Mouse (Mus musculus) layer of hippocampus, postnatal 14 days (tissue): ENCODE measurements around the gene Acp4. TPM values are rescaled to one million over a fixed set of nuclear protein-coding genes. Genes with fewer than 3 reads are reported as not detected.
"Not testable (repeated sequence)": the region's sequence is repeated elsewhere in the genome, so short reads cannot be mapped to it uniquely, and the experiment has no call there.

Experiments
- DNase-seq, 2 experiments: peaks; one replicate each; pipeline ENCODE4 v3.0.0; 2021 to 2022; ENCODE audit warnings: low spot score in 2 of 2, mixed read lengths in 1 of 2
- total RNA-seq, 2 experiments: library from RNA; stranded (reverse); gene quantifications; 2 replicates each; pipeline ENCODE4 v1.2.3; 2021

Acp4 gene
- total RNA-seq, 2 experiments from 2014 or later: not detected

GRCm38 (mm10) chr7:44207135-44207534 is 50.0 kb downstream of the Acp4 start, which contains the start of gene Klk1b4:
Gene Klk1b4 (plus strand): TSS chr7:44207435.
- DNase-seq: not testable (repeated sequence)

Other genes starting within 250 kb of the Acp4 start
- gene Klk1b26, start 245.2 kb downstream of the Acp4 start, total RNA-seq: not detected
- not detected for gene Klk1b27, start 205.1 kb downstream of the Acp4 start, total RNA-seq
- not detected for gene Klk1b21, start 155.1 kb downstream of the Acp4 start, total RNA-seq
- not detected for gene Klk1b22, start 144.7 kb downstream of the Acp4 start, total RNA-seq
- not detected for gene Klk1b16, start 120.6 kb downstream of the Acp4 start, total RNA-seq
- gene Klk1b24, start 69.1 kb downstream of the Acp4 start, total RNA-seq: not detected
- not detected for gene Klk1b3, start 59.2 kb downstream of the Acp4 start, total RNA-seq
- gene Klk1b4, start 49.9 kb downstream of the Acp4 start, total RNA-seq: not detected
- not detected for gene Klk1b5, start 41.4 kb downstream of the Acp4 start, total RNA-seq
- gene Klk1, start 32.0 kb downstream of the Acp4 start, total RNA-seq: not detected
- gene Gm36864, start 21.2 kb downstream of the Acp4 start, total RNA-seq: not detected
- gene 1700028J19Rik, start 10.7 kb downstream of the Acp4 start, total RNA-seq: 1 to 10 TPM; 1.4 to 1.5 TPM
- gene 2410002F23Rik, start 10.7 kb downstream of the Acp4 start, total RNA-seq: 100 to 1,000 TPM in 1 of 2 experiments, 10 to 100 TPM in 1; 83.1 to 105 TPM
- gene Gm15517, start 4.1 kb upstream of the Acp4 start, total RNA-seq: not detected
- gene Clec11a, start 49.5 kb upstream of the Acp4 start, total RNA-seq: 1 to 10 TPM; 2.5 to 2.8 TPM
- gene Shank1, start 52.9 kb upstream of the Acp4 start, total RNA-seq: 100 to 1,000 TPM; 566 to 582 TPM
- gene Syt3, start 126.7 kb upstream of the Acp4 start, total RNA-seq: 10 to 100 TPM; 95.5 to 98.4 TPM
- gene 1700008O03Rik, start 128.4 kb upstream of the Acp4 start, total RNA-seq: 1 to 10 TPM; 2.3 TPM
- 100 to 1,000 TPM; 299 to 301 TPM for gene Lrrc4b, start 171.6 kb upstream of the Acp4 start, total RNA-seq
- 10 to 100 TPM; 15.0 to 15.4 TPM for gene Aspdh, start 208.0 kb upstream of the Acp4 start, total RNA-seq
- gene Josd2, start 210.6 kb upstream of the Acp4 start, total RNA-seq: 10 to 100 TPM; 60.7 to 64.3 TPM
- gene Emc10, start 239.2 kb upstream of the Acp4 start, total RNA-seq: 100 to 1,000 TPM; 163 to 173 TPM
- 10 to 100 TPM; 29.8 to 48.4 TPM for gene Fam71e1, start 239.2 kb upstream of the Acp4 start, total RNA-seq